In the genomic region with DNA sequence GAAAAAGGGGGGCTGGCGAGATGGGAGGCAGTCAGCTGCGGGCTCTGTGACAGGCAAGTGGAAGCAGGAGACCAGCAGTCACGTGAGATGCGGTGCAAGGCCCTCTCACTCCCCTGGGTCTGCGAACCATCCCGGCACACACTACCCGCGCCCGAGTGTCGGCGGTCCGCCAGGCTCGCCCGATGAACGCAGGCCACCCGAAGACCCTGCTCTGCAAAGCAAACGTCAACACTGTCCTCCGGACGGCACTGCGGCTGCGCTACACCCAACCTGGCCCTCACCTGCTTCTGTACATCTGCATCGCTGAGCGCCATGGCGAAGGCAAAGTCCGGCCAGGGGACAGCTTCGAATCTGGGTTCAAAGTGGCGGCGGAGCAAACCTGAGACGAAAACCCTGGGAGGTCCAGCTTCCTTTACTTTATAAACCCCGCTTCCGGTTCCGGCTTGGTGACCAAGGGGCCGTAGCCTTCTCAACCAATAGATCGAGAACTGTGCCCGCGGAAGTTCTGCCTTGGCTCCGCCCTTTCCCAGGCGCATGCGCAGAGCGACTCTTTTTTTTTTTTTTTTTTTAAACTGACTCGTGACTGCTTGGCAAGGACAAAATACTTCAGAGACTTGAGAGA, we compare ENCODE assay signal across 8 mouse cellular contexts. TPM values are rescaled to one million over a fixed set of nuclear protein-coding genes. Genes with fewer than 3 reads are reported as not detected.
DNase-seq lines count a peak whose midpoint lies in the region; ATAC-seq and TF ChIP-seq lines count a peak whose summit lies in the region.

A gene (minus strand): TSS at position 487 of the 622 bp plus-strand sequence.

- DNase-seq in WW6 (ENCODE audit: low read depth, low spot score), result peak; percentile 96
- DNase-seq in cerebellum, postnatal 4 days (ENCODE audit: low spot score in 2 of 2), result peak; percentile 71 to 88
- DNase-seq in gastrocnemius, adult 2 months, result peak; percentile 95
- DNase-seq in hindbrain, postnatal 0 days (ENCODE audit: low spot score), result peak; percentile 97
- DNase-seq in left cerebral cortex, adult 2 months (ENCODE audit: extremely low spot score in 1 of 2, low spot score in 2 of 2), result peak; percentile 90 to 91
- peak; percentile 90 to 93 for DNase-seq in right cerebral cortex, adult 2 months (ENCODE audit: low spot score in 2 of 2)
- DNase-seq in urinary bladder, postnatal 14 days (ENCODE audit: low spot score), result peak; percentile 92

- no peaks in the 10 kb centered on the region for H3K27me3 ChIP-seq in hindbrain, postnatal 0 days (ENCODE audit: insufficient read depth, low read length)

- peak within 1 kb of the TSS; percentile 86 for H3K9ac ChIP-seq in hindbrain, postnatal 0 days (replicated peaks; ENCODE audit: low read length)

- TF ChIP-seq CTCF in gastrocnemius, adult 2 months (IDR thresholded peaks at IDR 0.05), result no peak
- TF ChIP-seq CTCF in hindbrain, postnatal 0 days (IDR thresholded peaks at IDR 0.05; ENCODE audit: low read depth), result no peak
- TF ChIP-seq CTCF in left cerebral cortex, adult 2 months (IDR thresholded peaks at IDR 0.05), result no peak

- WGBS in hindbrain, postnatal 0 days, result under 1% methylated on average over 41 of the region's 41 CpGs

- H3K4me3 ChIP-seq in gastrocnemius, adult 2 months, result peak within 1 kb of the TSS; percentile 80
- peak within 1 kb of the TSS; percentile 96 for H3K4me3 ChIP-seq in hindbrain, postnatal 0 days (ENCODE audit: low read length)
- peak within 1 kb of the TSS; percentile 86 for H3K4me3 ChIP-seq in left cerebral cortex, adult 2 months

- peak within 1 kb of the TSS; percentile 95 for H3K27ac ChIP-seq in gastrocnemius, adult 2 months
- H3K27ac ChIP-seq in hindbrain, postnatal 0 days, result peak within 1 kb of the TSS; percentile 96
- H3K27ac ChIP-seq in left cerebral cortex, adult 2 months, result peak within 1 kb of the TSS; percentile 80

- peak within 1 kb of the TSS; percentile 79 for H3K4me2 ChIP-seq in hindbrain, postnatal 0 days (ENCODE audit: low read depth, low read length)

- intact Hi-C loops in gastrocnemius, adult 2 months (cut with DNase I), result loop anchor here (5.0 to 10.0 kb wide), 2 partner anchors 228 to 285 kb away; no protein-coding TSS in a partner anchor
- intact Hi-C loops in left cerebral cortex, adult 2 months (cut with DNase I), result loop anchor here (1.0 kb wide), 1 partner anchor 14 kb away; a partner anchor contains a TSS

- H3K4me1 ChIP-seq in hindbrain, postnatal 0 days (ENCODE audit: insufficient read depth, low read length), result peaks cover 10% of the 10 kb centered on the region; the same call in 1 of the 2 replicates

- ATAC-seq in hindbrain, postnatal 0 days, result peak; percentile 98
- ATAC-seq in megakaryocyte, adult 5-6 weeks (ENCODE audit: poor library complexity, severe bottlenecking), result peak; percentile 93

- peaks cover 15% of the 10 kb centered on the region for H3K36me3 ChIP-seq in hindbrain, postnatal 0 days (ENCODE audit: insufficient read depth, low read length)

- H3K9me3 ChIP-seq in hindbrain, postnatal 0 days (ENCODE audit: low read length), result no peaks in the 10 kb centered on the region

RNA-seq across cellular contexts. Expression of the gene that starts here (rescaled TPM):
- 100 to 1,000 TPM; 127 to 137 TPM for total RNA-seq in gastrocnemius, adult 2 months (2021)
- total RNA-seq in hindbrain, postnatal 0 days (2014; rRNA removed), result 201 and 205 TPM in 2 replicates
- polyA plus RNA-seq in hindbrain, postnatal 0 days (2015; fragmentation: Nextera tagmentation; extraction: Ambion mirVana), result 329 and 344 TPM in 2 replicates
- 100 to 1,000 TPM; 519 to 532 TPM for total RNA-seq in left cerebral cortex, adult 2 months (2021)
- total RNA-seq in megakaryocyte, adult 5-6 weeks (2015), result 199 and 215 TPM in 2 replicates
- 199 and 203 TPM in 2 replicates for total RNA-seq in megakaryocyte, adult 5-6 weeks (2017)

Comparison
In these comparisons a context has a peak if more than half of its experiments do, and no peak if none do; other contexts are left out.
1. Peak in every context shown above with its lines: DNase-seq, ATAC-seq, H3K4me3 ChIP-seq and H3K27ac ChIP-seq.